Mouse (Mus musculus): Measurements from ENCODE around the gene Itga8.
A peak's percentile ranks its signal among the peaks of the same experiment; 100 is the strongest.

Gene Itga8

DNA sequence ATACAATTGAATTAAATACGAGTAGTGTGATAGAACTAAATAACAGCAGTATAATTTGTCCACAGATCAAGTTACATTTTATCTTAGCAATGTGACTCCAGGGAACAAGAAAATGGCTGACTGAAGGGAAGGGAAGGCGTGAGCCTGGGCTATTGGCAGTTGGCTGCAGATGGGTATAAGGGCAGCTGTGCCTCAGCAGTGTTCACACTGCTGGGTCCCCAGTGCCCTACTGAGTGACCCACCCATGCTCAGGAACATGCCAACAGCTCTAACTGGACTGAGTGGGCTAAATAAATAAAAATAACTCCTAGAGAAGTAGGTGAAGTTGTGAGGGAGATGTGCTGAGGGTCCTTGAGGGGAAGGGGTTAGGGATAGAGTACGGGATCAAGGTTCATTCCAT lies 103.5 kb downstream of the Itga8 start:
- DNase-seq (ENCODE audit: low spot score in 2 of 2): no peak

DNA sequence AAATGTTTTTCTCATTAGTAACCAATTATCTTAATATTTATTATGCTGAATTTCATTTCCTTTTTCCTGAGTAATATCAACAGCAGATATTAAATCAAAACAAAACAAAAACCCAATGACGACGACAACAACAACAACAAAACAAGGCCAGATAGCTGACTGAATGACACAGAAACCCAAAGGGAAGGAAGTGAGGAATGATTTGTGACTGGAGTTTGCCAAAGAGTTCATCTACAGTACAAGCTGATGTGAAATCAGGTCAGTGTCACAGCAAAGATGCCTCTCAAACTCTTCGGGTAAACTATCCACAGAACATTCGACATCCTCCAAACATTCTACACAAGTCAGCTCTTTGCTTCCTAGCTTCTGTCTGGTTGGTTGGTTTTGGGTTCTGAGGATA lies 104.0 kb downstream of the Itga8 start:
- DNase-seq (ENCODE audit: low spot score in 2 of 2): no peak

DNA sequence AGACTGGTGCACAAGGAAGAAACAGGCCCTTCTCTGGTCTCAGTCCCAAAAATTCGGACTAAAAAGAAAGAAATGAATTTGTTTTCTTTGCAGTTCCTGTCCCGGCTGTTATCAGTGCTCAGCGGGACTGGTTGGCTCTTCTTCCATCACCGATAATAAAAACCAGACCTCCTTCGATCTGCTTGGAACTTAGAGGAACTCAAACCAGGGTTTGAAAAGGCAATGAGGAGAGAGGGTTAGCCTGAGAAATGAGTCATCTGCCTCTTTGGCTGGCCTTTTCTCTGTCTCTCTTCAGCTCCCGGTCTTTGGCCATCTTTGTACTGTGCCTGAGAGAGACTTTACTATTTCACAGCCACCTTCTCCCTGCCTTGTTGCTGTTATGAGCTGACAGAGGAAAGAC lies 112.7 kb downstream of the Itga8 start:
- no peak for DNase-seq (ENCODE audit: low spot score in 2 of 2)

DNA sequence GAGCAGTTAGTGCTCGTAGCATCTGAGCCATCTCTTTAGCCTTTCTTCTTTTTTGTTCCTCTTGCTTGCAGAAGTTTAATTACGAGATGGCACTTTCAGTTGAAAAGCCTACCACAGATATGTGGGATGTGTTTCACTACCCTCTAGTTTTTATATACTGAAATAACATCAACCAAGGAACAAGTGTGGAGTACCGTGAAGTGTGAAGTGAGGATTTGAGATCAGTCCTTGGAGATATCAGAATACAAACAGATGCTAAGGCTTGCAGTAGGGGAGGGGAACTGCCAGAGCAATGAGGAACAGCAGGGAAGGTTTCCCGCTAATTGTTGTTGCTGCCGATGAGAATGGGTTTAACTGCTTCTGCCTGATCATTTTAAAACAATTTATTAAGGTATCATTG lies 114.1 kb downstream of the Itga8 start:
- no peak for DNase-seq (ENCODE audit: low spot score in 2 of 2)

DNA sequence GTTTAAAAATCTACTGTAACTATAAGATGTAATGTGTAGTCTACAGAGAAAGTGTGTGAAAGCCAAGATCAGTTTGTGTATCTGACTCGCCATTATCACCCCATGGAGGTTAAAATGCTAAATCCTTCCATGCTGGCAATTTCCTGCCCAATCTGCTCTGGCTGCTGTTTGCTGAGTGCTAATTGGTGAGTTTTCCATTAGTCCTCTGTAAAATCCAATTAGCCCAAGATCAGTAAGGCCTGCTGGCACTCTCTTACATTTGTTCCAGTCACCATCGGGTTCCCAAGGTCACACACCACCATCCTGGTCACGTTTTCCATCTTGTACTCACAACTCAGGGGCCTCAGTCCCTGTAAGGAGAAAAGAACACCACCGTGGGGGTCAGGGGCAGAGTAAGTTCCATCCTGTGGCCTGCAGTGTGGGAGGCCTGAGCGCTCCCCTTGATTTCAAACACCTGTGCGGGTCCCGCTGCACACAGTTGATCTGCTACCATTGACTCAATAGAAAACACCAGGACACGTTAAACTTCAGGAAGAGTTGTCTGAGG lies 119.2 kb downstream of the Itga8 start:
- no peak for DNase-seq (ENCODE audit: low spot score in 2 of 2)

DNA sequence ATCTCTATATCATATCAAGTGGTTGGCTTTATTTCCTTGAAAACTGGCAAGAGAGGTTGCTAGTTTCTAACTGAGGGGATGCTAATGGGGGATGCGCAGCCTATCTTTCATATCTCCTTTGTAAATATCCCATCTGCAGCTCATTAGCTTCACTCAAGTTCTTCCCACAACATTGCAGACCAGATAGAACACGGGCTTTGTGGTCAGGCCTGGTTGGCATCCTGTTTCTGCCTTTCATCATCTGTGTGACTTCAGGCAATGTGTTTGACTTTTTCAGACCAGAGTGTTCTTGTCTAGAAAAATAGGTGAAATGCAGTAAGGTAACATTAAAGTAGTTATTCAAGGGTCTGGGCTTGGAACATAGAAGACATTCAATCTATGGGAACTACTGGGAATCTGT lies 121.1 kb downstream of the Itga8 start:
- no peak for DNase-seq (ENCODE audit: low spot score in 2 of 2)

DNA sequence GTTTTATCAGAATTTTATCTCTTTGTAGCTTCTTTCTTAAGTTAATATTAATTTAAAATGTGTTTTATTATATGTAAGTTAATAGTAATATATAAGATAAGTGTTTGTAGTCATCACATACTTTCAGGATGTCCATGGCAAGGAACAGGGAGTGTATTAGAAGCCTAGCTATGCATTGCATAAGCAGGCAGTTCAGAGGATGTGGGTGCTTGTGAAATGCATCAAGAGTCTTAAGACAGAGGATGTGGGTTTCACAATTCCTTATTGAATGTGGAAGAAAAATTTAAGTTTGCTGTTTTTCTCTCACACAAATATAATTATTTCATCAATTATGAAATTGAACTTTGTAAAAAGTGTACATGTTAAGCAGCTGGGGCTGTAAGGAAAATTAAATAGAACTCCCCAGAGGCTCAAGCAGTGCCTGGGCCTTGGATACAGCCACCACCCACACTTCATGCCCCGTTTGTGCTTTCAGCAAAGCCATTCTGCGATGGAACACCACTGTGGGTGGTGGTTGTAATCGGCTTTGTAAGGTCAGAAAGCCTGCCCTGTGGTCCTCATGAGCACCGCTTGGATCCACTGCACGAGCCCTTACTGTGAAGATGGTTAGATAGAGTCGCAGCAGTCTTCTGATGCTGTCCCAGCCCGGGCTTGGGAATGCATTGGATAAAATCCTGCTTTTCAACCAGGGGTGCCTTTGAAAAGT lies 126.8 kb downstream of the Itga8 start:
- DNase-seq (ENCODE audit: low spot score in 2 of 2): no peak

DNA sequence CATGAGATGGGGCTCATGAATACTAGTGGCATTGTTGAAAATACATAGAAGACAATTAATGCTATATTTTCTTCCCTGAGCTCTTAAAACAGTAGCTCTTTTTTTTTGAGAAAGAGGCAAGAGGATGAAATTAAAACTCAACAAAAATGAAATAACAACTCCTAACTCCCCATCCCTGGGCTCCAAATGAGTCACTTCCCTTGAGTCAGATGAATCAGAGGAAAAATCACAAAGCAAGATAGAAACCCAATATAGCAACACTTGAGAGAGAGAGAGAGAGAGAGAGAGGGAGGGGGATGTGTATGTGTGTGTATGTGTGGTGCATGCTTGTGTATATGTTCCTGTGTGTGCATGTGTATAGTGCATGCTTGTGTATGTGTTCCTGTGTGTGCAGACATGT lies 131.5 kb downstream of the Itga8 start:
- DNase-seq (ENCODE audit: low spot score in 2 of 2): no peak

DNA sequence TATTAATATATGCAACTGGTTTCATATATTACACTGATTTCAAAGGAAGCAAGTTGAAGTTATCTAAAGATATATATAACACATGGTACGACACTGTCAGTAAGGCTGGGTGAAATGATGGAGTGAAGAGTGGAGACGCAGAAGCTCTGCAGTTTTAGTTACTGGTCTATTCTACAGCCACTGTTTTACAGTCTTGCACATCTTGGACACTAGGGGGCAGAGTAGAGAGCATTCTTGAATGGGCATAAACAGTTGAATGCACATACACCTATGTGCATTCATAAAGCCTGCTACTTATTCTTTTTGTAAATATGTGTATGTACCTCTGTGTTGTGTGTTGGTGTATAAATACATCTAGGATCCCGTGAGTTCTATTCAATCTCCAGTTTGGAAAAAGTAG lies 141.2 kb downstream of the Itga8 start:
- peak in 1 of 2 experiments; percentile 22 for DNase-seq (ENCODE audit: low spot score in 2 of 2)

DNA sequence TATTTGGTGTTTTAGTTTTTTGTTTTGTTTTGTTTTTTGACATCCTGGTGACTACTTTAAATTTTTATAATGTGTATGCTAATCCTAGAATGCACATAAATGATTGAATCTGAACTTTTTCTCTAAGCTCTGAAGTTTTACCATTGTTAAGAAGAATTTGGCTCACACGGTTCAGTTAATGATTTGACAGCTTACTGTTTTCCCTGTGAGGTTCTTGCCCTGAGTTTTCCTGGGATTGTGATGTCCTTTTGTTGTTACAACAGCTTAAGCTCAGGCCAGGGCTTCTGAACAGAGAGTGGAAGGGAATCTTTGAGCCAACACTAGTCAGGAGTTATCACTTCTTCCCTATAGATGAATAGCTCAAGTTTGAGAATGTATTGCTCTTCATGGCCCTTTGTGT lies 144.7 kb downstream of the Itga8 start:
- no peak for DNase-seq (ENCODE audit: low spot score in 2 of 2)

DNA sequence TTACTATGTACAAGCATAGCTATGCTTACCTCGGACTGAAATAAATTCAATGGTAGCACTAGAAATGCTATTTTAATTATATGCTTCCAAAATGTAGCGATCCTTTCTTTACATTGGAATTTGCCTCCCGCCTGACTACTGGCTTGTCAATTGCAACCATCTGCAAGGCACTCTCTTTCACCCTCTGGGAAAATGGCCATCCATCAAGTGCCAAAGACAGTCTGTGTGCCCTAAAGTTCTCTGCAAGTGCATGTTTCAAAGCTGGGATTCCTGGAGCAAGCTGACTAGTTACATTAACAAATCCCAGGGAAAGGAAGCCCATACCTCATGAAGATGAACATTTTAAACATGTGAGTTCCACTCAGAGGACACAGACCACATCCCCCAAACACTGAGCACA lies 145.3 kb downstream of the Itga8 start:
- DNase-seq (ENCODE audit: low spot score in 2 of 2): no peak

DNA sequence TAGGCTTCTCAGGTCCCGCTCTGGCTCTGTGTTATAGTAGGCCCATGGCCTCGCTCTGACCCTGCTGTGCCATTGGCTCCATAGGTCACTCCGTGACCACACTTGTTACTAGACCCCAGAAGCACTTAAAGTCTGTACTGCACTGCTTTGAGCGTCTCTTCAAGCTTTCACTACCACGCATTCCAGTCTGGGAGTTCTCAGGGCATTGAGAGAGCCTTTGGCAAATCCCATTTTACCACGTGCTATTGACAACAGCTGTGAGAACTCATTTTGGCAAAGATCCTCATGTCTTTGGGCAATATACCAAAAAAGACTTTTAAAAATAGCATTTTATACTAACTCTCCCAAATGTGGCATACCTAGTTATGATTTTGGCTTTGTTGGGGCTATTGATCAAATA lies 147.0 kb downstream of the Itga8 start:
- no peak for DNase-seq (ENCODE audit: low spot score in 2 of 2)

DNA sequence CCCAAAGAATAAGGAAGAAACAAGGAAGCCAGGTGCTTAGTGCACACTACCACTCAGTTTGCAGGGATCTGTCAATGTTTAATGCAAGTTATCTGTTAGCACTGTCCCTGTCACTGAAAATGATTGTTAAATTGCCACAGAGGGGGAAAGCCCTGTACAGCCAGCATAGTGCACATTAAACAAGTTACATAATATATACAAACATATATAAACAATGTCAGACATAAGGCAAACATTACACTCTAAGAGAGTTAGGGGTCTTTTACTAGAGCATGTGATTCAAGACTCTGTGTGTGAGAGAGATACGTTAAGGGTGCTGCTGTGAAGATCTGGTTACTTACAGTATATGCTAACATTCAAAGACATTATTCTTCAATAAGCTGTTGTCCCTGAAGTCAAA lies 148.2 kb downstream of the Itga8 start:
- no peak for DNase-seq (ENCODE audit: low spot score in 2 of 2)

DNA sequence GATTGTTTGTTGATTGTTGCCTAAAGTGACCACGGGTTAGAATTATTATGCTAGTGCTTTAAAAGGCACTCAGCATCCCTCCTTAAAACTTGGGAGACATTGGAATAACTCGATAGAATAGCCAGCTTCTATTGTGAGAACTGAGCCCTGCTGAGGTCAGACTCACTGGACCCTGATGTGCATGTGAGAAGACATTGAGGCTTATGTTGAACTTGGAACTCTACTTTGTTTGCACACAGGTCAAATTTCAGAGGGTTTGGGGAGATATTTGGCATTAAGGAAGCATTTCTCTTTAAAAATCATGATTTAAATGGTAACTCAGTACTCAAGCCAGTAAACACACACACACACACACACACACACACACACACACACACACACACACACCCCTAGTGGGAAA lies 153.8 kb downstream of the Itga8 start:
- DNase-seq (ENCODE audit: low spot score in 2 of 2): no peak

DNA sequence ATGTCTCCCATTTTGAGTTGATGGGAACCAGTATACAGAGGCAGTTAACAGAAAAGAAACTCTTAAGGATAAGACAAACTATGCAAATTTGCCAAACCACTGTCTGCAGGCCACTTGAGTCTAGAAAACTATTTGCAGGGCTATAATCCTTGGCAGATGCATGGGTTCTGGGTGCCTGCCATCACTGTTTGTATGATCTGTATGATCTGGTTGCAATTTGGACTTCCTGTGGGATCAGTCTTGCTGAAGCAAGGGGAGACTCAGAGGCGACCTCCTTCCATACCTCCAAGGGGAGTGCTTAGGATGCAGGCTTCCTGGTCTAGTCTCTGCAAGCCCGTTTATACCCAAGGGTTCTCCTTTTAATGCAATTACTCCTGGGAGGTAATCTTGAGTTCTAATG lies 155.1 kb downstream of the Itga8 start:
- no peak for DNase-seq (ENCODE audit: low spot score in 2 of 2)

DNA sequence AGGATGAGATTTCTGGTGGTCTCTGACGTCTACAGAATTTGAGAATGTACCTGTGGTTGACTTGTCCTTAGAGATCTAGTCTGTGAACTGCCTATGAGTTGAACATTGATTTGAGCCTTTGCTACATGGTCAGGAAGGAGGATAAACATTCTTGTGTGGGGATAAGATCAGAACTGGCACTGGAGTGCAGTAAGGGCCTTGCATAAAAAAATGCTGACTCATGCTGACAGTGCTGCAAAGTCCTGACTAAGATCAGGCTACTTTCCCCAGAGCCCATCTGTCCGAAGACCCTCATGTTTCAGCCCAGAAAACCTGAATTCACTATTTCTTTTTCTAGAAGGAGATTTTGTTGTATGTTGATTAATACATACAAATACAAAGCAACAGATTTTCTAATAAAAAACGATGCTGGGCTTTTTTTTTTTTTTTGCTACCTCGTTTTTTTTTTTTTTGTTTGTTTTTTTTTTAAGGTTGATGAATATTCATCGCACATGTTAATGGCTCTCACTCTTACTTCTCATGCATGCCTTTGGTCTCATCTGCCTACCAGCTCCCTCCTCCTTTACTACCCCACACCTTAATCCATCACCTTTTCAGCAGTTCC lies 162.9 kb downstream of the Itga8 start:
- DNase-seq (ENCODE audit: low spot score in 2 of 2): no peak

DNA sequence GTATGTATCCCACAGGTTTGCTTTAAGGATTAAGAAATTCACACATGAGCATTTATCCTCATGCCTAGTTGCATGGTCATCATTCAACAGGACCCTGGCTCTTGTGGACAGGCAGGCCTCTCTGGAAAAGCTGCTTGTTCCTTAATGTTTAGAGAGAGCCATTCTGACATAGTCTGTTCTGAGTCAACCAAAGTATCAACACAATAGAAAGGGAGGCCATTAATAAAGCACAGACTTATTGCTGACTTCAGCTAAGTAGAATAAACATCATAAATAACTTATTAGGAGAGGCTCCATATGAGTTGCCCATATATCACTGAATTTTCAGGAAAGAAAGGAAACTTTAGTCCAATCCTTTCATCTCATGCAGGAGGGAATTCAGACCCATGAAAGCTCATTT lies 175.1 kb downstream of the Itga8 start:
- DNase-seq (ENCODE audit: low spot score in 2 of 2): no peak

DNA sequence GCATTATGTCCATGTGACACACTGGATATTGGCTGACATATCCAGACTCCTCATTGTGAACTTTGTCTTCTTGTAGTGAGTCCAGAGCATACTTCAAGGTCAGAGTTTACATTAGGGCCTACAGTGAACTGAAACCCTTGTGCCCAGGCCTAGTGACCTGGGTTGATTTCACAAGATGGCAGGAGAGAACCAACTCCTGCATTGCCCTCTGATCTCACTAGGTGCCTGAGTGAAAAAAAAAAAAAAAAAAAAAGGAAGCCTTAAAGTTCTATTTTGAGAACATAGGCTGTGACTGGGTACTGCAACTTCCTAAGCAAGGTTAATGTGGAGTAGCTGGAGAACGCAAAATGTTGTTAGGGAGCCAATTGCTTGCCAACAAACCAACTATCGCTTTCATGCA lies 186.2 kb downstream of the Itga8 start:
- DNase-seq (ENCODE audit: low spot score in 2 of 2): no peak

DNA sequence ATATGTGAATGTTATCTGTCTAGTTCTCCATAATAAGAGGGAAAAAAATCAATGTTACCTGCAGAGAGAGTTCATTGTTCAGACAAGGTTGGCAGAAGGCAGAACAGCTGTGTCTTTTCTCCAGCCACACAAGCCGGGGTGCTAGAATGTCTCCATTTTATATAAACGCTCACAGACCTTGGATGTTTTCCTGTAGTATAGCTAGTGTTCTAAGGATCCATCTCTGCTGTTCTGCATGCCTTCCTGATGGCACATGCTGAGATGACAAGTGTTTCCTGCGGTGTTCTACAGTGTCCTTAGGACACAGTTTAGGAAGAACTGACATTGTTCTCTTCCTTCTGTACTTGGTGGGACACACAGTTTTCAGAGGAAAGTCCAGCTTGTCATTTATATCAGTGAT lies 192.4 kb downstream of the Itga8 start:
- DNase-seq (ENCODE audit: low spot score in 2 of 2): no peak

DNA sequence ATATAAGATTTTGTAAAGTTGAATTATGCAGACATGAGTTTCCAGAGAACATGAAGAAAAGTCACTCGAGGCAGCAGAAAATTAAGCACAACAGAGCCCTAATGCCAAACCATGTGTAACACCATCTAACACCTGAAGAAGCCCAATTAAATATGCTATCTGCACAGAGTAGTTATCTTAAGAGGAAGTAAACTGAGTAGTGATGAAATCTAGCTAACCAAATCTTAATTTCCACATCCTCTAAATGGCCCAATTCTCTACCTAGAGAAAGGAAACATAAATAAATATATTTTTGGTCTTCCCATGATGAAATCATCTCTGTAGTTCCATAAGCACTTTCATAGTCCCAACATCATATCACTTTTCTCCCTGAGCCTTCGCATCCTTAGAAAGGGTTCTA lies 193.4 kb downstream of the Itga8 start:
- DNase-seq (ENCODE audit: low spot score in 2 of 2): no peak

DNA sequence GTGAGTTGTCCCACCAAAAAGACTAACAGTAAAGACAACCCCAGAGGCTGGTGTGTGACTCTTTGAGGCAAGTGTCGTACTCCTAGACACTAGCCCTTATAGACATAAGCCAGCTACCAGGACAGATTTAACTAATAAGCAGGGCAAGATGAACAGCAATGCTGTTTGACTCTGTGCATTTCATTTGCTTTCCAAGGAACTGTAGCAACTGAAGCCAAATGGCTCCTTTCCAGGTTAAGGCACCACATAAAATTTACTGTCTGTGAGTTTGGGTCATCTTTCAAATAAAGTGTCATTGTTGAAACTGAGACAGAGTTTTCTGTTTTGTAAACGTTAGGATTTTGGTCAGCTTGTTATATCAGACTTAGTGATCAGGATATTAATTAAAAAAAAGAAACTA lies 194.5 kb downstream of the Itga8 start:
- DNase-seq (ENCODE audit: low spot score in 2 of 2): no peak

DNA sequence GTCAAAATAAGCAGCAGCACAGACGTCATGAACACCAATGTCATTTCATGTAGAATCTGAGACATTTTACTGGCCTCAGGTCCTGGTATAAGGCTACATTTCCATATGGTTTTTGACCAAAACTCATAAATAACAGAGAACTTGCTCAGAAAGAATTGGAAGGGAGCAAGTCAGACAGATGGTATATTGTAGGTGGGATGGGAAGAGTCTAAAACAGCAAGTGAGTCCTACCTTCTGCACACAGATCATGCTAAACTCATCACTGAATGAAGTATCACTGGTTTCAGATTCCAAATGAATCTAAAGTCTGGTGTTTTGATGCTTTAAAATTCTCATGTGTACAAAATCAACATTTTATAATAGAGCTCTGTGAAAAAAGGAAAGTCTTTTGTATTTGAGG lies 198.5 kb downstream of the Itga8 start:
- no peak for DNase-seq (ENCODE audit: low spot score in 2 of 2)

DNA sequence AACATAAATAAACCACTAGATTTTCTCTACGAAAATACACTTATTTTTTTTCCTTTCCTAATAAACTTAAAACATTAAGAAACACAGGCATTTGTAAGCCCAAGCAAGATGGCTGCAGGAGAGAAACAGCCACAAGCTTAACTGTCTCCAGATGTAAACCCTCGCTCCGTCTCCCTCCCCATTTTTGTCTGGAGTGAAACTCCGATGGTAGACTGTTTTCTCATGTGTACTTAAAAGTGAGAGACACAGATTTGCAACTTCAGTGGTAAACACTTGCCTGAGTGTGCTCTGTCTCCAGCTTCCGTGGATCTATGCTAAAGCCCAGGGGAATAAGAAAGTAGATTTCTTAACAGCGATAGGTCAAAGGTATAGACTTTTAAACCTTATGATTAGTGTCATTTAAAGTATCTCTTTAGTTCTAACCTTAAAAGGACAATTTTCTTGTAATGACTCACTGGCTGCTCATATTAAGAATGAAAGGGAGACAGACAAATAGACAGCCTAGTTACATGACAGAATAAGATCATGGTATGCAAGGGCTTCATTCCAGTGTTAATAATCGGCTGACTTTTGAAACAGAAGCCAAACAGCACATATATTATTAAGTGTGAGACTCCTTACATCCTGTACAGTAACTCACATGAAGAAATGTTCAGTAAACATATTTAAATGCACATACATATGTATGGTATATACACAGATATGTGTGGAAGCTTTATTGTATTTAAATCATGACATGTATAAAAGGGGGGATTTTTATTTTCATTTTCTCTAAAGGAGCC lies 209.3 kb downstream of the Itga8 start:
- no peak for DNase-seq (ENCODE audit: low spot score in 2 of 2)

Data from thymus, postnatal 10 days (tissue).